15 mouse cellular contexts compared by ENCODE assay signal in the genomic region with DNA sequence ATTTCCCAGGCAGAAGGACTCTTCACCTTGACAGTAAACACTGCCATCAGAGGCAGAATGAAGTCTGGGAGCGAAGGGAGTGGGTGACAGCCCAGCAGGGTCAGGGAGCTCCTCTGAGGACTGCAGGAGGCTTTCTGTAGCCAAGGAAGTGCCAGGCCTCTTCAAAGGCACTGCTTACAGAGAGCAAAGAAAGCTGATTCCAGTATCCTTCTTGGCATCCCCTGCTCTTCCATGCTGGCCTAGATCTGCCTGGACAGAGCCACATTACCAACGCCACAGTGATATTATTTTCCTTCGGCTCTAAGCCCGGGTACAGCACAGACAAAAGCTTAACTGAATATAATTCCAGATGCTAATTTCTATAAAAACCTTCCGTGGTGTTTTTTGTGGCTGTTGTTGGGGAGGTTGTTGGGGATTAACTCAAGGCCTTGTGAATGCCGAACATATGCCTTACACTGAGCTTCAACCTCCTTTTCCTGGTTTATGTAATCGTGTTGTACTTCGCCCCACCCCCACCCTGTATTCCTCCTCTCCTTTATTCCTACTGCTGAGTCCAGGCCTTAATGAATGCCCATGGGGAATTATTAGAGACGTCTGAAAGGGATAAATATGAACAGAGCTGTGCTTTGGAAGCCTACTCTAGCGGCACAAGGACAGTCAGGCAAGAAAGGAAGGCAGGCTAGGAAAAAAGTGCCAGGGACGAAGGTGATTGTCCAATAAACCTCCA. TPM values are rescaled to one million over a fixed set of nuclear protein-coding genes. Genes with fewer than 3 reads are reported as not detected.
A peak's percentile ranks its signal among the peaks of the same experiment; 100 is the strongest.
DNase-seq lines count a peak whose midpoint lies in the region; ATAC-seq and TF ChIP-seq lines count a peak whose summit lies in the region.
"Had no signal": no experiment of that assay in that cellular context is flagged by ENCODE, and none has a peak within 500 bp of the region (broad histone marks: within the 10 kb centered on the region; RNA-seq: fewer than 3 reads in every experiment).

No protein-coding gene starts in this region.

- peaks cover 5% of the 10 kb centered on the region; the same call in 1 of the 2 replicates for H3K4me1 ChIP-seq in midbrain, embryonic 12.5 days
- no peaks in the 10 kb centered on the region; the same call in 1 of the 2 replicates for H3K4me1 ChIP-seq in heart, adult 2 months (ENCODE audit: control insufficient read depth, insufficient read depth, low read length)

- ATAC-seq in midbrain, embryonic 12.5 days (ENCODE audit: low FRiP score, low read depth) = peak; percentile 63
- ATAC-seq: CD4-positive, CD25-positive, alpha-beta regulatory T cell, adult 4 months had no signal

- H3K79me2 ChIP-seq in heart, adult 2 months (replicated peaks; ENCODE audit: control insufficient read depth, insufficient read depth, low read length) = no peaks in the 10 kb centered on the region

- TF ChIP-seq POLR2A in heart, adult 2 months (IDR thresholded peaks at IDR 0.05; ENCODE audit: insufficient read depth, low read depth, low read length) = no peak

- no peak for TF ChIP-seq EP300 in heart, adult 2 months (IDR thresholded peaks at IDR 0.05; ENCODE audit: insufficient read depth, low read depth, low read length)

- no peaks in the 10 kb centered on the region; the same call in 1 of the 2 replicates for H3K36me3 ChIP-seq in midbrain, embryonic 12.5 days
- H3K36me3 ChIP-seq in heart, adult 2 months (ENCODE audit: control insufficient read depth, insufficient read depth, low read length) = no peaks in the 10 kb centered on the region

- WGBS in midbrain, embryonic 12.5 days = 63% methylated on average over 11 of the region's 11 CpGs
- 77% methylated on average over 11 of the region's 11 CpGs for WGBS in heart, adult 2 months

- no peak for TF ChIP-seq CTCF in gastrocnemius, adult 2 months (IDR thresholded peaks at IDR 0.05)
- TF ChIP-seq CTCF in heart, adult 2 months (IDR thresholded peaks at IDR 0.05) = no peak

- intact Hi-C loops in gastrocnemius, adult 2 months (cut with DNase I) = no loop called here
- intact Hi-C loops in gastrocnemius, postnatal 14 days (cut with DNase I; ENCODE audit: low total_unique reads) = no loop called here
- intact Hi-C loops in heart, adult 2 months (cut with DNase I) = no loop called here

- DNase-seq in gastrocnemius, adult 2 months = peak; percentile 61
- DNase-seq in gastrocnemius, postnatal 4 days (ENCODE audit: low spot score in 2 of 2) = no peak
- peak; percentile 66 for DNase-seq in brain, adult 2 months (ENCODE audit: low read depth, low spot score)
- DNase-seq in gastrocnemius, postnatal 14 days = peak; percentile 14
- no peak for DNase-seq in testis, postnatal 14 days (ENCODE audit: low spot score)
- no peak for DNase-seq in heart, adult 2 months
- DNase-seq in adipocyte (ENCODE audit: low spot score) = no peak
- DNase-seq: cerebellum, adult 11 months; kidney, postnatal 25 days; thymus, adult 18-20 months had no signal

- no peak overlapping the region for H3K4me2 ChIP-seq in midbrain, embryonic 12.5 days (replicated peaks)
- H3K4me2 ChIP-seq: heart, embryonic 15.5 days had no signal

- no peaks in the 10 kb centered on the region for H3K9me3 ChIP-seq in midbrain, embryonic 12.5 days
- H3K9me3 ChIP-seq: heart, embryonic 15.5 days had no signal

- H3K27me3 ChIP-seq in midbrain, embryonic 12.5 days = no peaks in the 10 kb centered on the region
- no peaks in the 10 kb centered on the region for H3K27me3 ChIP-seq in heart, adult 2 months (ENCODE audit: control insufficient read depth, insufficient read depth, low read length)
- H3K27me3 ChIP-seq: heart, embryonic 15.5 days had no signal

- H3K27ac ChIP-seq in gastrocnemius, adult 2 months = peak overlapping the region; percentile 86
- peak overlapping the region; percentile 79 for H3K27ac ChIP-seq in midbrain, embryonic 12.5 days (replicated peaks)
- H3K27ac ChIP-seq in heart, adult 2 months = no peak overlapping the region
- H3K27ac ChIP-seq: heart, embryonic 15.5 days had no signal

- no peak overlapping the region for H3K4me3 ChIP-seq in gastrocnemius, adult 2 months
- no peak overlapping the region for H3K4me3 ChIP-seq in midbrain, embryonic 12.5 days
- no peak overlapping the region for H3K4me3 ChIP-seq in heart, adult 2 months
- H3K4me3 ChIP-seq: erythroblast, embryonic 14.5 days; heart, embryonic 15.5 days had no signal

- H3K9ac ChIP-seq in midbrain, embryonic 12.5 days (replicated peaks) = no peak overlapping the region
- no peak overlapping the region for H3K9ac ChIP-seq in heart, adult 2 months (ENCODE audit: low read depth, low read length)
- H3K9ac ChIP-seq: heart, embryonic 15.5 days had no signal

RNA-seq across cellular contexts. Expression of gene Coa4, which starts 25.2 kb away (rescaled TPM):
- 10 to 100 TPM; 11.4 to 13.2 TPM for total RNA-seq in gastrocnemius, adult 2 months (2021)
- total RNA-seq in gastrocnemius, postnatal 4 days (2021) = 10 to 100 TPM; 10.7 to 13.1 TPM
- 10 to 100 TPM in 1 of 2 experiments, 1 to 10 TPM in 1; 9.7 to 10.9 TPM for total RNA-seq in gastrocnemius, postnatal 14 days (2021)
- polyA plus RNA-seq in midbrain, embryonic 12.5 days (2016; fragmentation: Nextera tagmentation; extraction: Ambion mirVana) = 15.6 and 17.8 TPM in 2 replicates
- 10 to 100 TPM; 14.1 to 15.4 TPM for total RNA-seq in heart, adult 2 months (2021)
- polyA plus RNA-seq in heart, adult 2 months (2012; rRNA removed) = 20.0 and 22.9 TPM in 2 replicates

RNA-seq across cellular contexts. Expression of gene Rab6a, which starts 45.2 kb away (rescaled TPM):
- total RNA-seq in gastrocnemius, adult 2 months (2021) = 10 to 100 TPM; 64.9 to 67.6 TPM
- total RNA-seq in gastrocnemius, postnatal 4 days (2021) = 10 to 100 TPM; 74.5 to 88.0 TPM
- total RNA-seq in gastrocnemius, postnatal 14 days (2021) = 10 to 100 TPM; 56.3 to 59.5 TPM
- 162 and 179 TPM in 2 replicates for polyA plus RNA-seq in midbrain, embryonic 12.5 days (2016; fragmentation: Nextera tagmentation; extraction: Ambion mirVana)
- 10 to 100 TPM; 59.8 to 64.9 TPM for total RNA-seq in heart, adult 2 months (2021)
- polyA plus RNA-seq in heart, adult 2 months (2012; rRNA removed) = 21.1 and 35.8 TPM in 2 replicates

RNA-seq across cellular contexts. Expression of gene Mrpl48, which starts 46.1 kb away (rescaled TPM):
- 10 to 100 TPM; 55.0 to 60.2 TPM for total RNA-seq in gastrocnemius, adult 2 months (2021)
- 10 to 100 TPM; 60.1 to 67.2 TPM for total RNA-seq in gastrocnemius, postnatal 4 days (2021)
- total RNA-seq in gastrocnemius, postnatal 14 days (2021) = 10 to 100 TPM; 74.4 to 77.5 TPM
- polyA plus RNA-seq in midbrain, embryonic 12.5 days (2016; fragmentation: Nextera tagmentation; extraction: Ambion mirVana) = 67.7 and 69.4 TPM in 2 replicates
- 10 to 100 TPM; 65.7 to 69.9 TPM for total RNA-seq in heart, adult 2 months (2021)
- polyA plus RNA-seq in heart, adult 2 months (2012; rRNA removed) = 24.1 and 32.9 TPM in 2 replicates

RNA-seq across cellular contexts. Expression of gene Dnajb13, which starts 47.3 kb away (rescaled TPM):
- total RNA-seq in gastrocnemius, adult 2 months (2021) = not detected
- under 1 TPM; 0.18 to 0.20 TPM for total RNA-seq in gastrocnemius, postnatal 4 days (2021)
- total RNA-seq in gastrocnemius, postnatal 14 days (2021) = not detected
- 0.37 and 0.93 TPM in 2 replicates for polyA plus RNA-seq in midbrain, embryonic 12.5 days (2016; fragmentation: Nextera tagmentation; extraction: Ambion mirVana)
- total RNA-seq in heart, adult 2 months (2021) = not detected
- 0.32 and 1.2 TPM in 2 replicates for polyA plus RNA-seq in heart, adult 2 months (2012; rRNA removed)
- total RNA-seq: megakaryocyte progenitor cell, adult 5-6 weeks had no signal
- polyA plus RNA-seq: erythroblast, embryonic 14.5 days had no signal

Comparison
In these comparisons a context has a peak if more than half of its experiments do, and no peak if none do; other contexts are left out.
1. DNase-seq: peak in gastrocnemius, adult 2 months (single experiment), brain, adult 2 months (single experiment) and gastrocnemius, postnatal 14 days (single experiment); none in gastrocnemius, postnatal 4 days (0 of 2), testis, postnatal 14 days (single experiment), heart, adult 2 months (0 of 2) and adipocyte (single experiment).